Mouse (Mus musculus) embryonic facial prominence, embryonic 10.5 days (tissue): ENCODE results near the gene Ptms. TPM values are rescaled to one million over a fixed set of nuclear protein-coding genes. Genes with fewer than 3 reads are reported as not detected.

Source experiments
- DNase-seq: peaks from one replicate; pipeline ENCODE4 v3.0.0-alpha.2; 2017; ENCODE audit warnings: low spot score
- H3K27ac ChIP-seq: fragments of 300-500 bp; sonication (generic); replicated peaks from 2 replicates; pipeline ENCODE4 v1.5.1; 2016; ENCODE audit warnings: mild to moderate bottlenecking
- H3K27me3 ChIP-seq: fragments of 300-500 bp; sonication (generic); replicated peaks from 2 replicates; pipeline ENCODE4 v1.6.1; 2016; ENCODE audit warnings: low read depth, mild to moderate bottlenecking; ENCODE audit not compliant: poor library complexity, severe bottlenecking
- H3K36me3 ChIP-seq: fragments of 300-500 bp; sonication (generic); replicated peaks from 2 replicates; pipeline ENCODE4 v1.6.1; 2016; ENCODE audit warnings: mild to moderate bottlenecking, moderate library complexity
- H3K4me1 ChIP-seq: fragments of 300-500 bp; sonication (generic); 2 replicates; pipeline ENCODE4 v1.6.1; 2016
- H3K4me3 ChIP-seq: fragments of 300-500 bp; sonication (generic); 2 replicates; pipeline ENCODE4 v1.5.1; 2016; ENCODE audit warnings: mild to moderate bottlenecking, moderate library complexity
- H3K9me3 ChIP-seq: fragments of 300-500 bp; sonication (generic); 2 replicates; pipeline ENCODE4 v1.6.1; 2016; ENCODE audit warnings: mild to moderate bottlenecking
- WGBS: fragments of 180-500 bp; shearing (Covaris S2); methylation state at CpG from one replicate; pipeline ENCODE4 v1.1.7; 2016; 5-methylcytosine and 5-hydroxymethylcytosine counted together
- polyA plus RNA-seq: library from polyadenylated mRNA; unstranded; fragments of >200 nt; fragmentation: Nextera tagmentation; extraction: Ambion mirVana; gene quantifications from 2 replicates; pipeline ENCODE4 v1.2.1, GENCODE M21; 2016

The Ptms gene
- polyA plus RNA-seq, result 203 and 213 TPM in 2 replicates

GRCm38 (mm10) chr6:124919695-124920317, at the start of gene Ptms:
Ptms (minus strand) TSS chr6:124920103.
- no peaks in the 10 kb centered on the region for H3K27me3 ChIP-seq
- peaks cover 65% of the 10 kb centered on the region for H3K4me1 ChIP-seq
- H3K9me3 ChIP-seq, result no peaks in the 10 kb centered on the region
- H3K27ac ChIP-seq, result peak within 1 kb of the TSS; percentile 100
- H3K36me3 ChIP-seq, result peaks cover 11% of the 10 kb centered on the region
- 0% methylated on average over 13 of the region's 13 CpGs for WGBS
- DNase-seq, result peak; percentile 98
- peak within 1 kb of the TSS; percentile 92 for H3K4me3 ChIP-seq

GRCm38 (mm10) chr6:124967766-124968165, 47.9 kb upstream of the Ptms start:
- Histone ChIP-seq H3K4me3 (no peak overlapping the region), H3K4me1 (peaks cover 17% of the 10 kb centered on the region), H3K27ac (no peak overlapping the region), H3K27me3 (no peaks in the 10 kb centered on the region), H3K9me3 (peaks cover 13% of the 10 kb centered on the region; the same call in 1 of the 2 replicates), H3K36me3 (peaks cover 18% of the 10 kb centered on the region)
- 68% methylated on average over 4 of the region's 4 CpGs for WGBS
- DNase-seq, result peak; percentile 52

- Histone ChIP-seq H3K4me3 (peak overlapping the region; percentile 84), H3K9me3 (peaks cover 13% of the 10 kb centered on the region; the same call in 1 of the 2 replicates), H3K4me1 (peaks cover 17% of the 10 kb centered on the region), H3K36me3 (peaks cover 30% of the 10 kb centered on the region), H3K27ac (no peak overlapping the region), H3K27me3 (no peaks in the 10 kb centered on the region)
- 99% methylated on average over 7 of the region's 7 CpGs for WGBS
- DNase-seq, result no peak
Measured at GRCm38 (mm10) chr6:124966466-124967118, 46.7 kb upstream of the Ptms start.

- Histone ChIP-seq H3K27ac (peak overlapping the region; percentile 97), H3K4me3 (peak overlapping the region; percentile 84), H3K4me1 (peaks cover 17% of the 10 kb centered on the region), H3K36me3 (peaks cover 38% of the 10 kb centered on the region), H3K27me3 (no peaks in the 10 kb centered on the region), H3K9me3 (peaks cover 13% of the 10 kb centered on the region; the same call in 1 of the 2 replicates)
- WGBS, result 16% methylated on average over 15 of the region's 15 CpGs
- DNase-seq, result no peak
Measured at GRCm38 (mm10) chr6:124965747-124966146, 45.8 kb upstream of the Ptms start.

GRCm38 (mm10) chr6:124965088-124965719, 45.3 kb upstream of the Ptms start, which contains the start of gene Cops7a:
Cops7a (minus strand) TSS chr6:124965538.
- WGBS, result under 1% methylated on average over 68 of the region's 68 CpGs

GRCm38 (mm10) chr6:124964638-124965037, 44.7 kb upstream of the Ptms start:
- 39% methylated on average over 16 of the region's 16 CpGs for WGBS
- H3K4me3 ChIP-seq, result peak overlapping the region; percentile 84
- H3K27me3 ChIP-seq, result no peaks in the 10 kb centered on the region
- H3K9me3 ChIP-seq, result peaks cover 13% of the 10 kb centered on the region; the same call in 1 of the 2 replicates
- peaks cover 17% of the 10 kb centered on the region for H3K4me1 ChIP-seq
- DNase-seq, result no peak
- peaks cover 49% of the 10 kb centered on the region for H3K36me3 ChIP-seq
- peak overlapping the region; percentile 97 for H3K27ac ChIP-seq

More at GRCm38 (mm10) chr6:124965088-124965719, 45.3 kb upstream of the Ptms start, which contains the start of gene Cops7a:
- H3K4me3 ChIP-seq, result peak within 1 kb of the TSS; percentile 84
- H3K36me3 ChIP-seq, result peaks cover 44% of the 10 kb centered on the region
- H3K27me3 ChIP-seq, result no peaks in the 10 kb centered on the region
- H3K4me1 ChIP-seq, result peaks cover 17% of the 10 kb centered on the region
- DNase-seq, result peak; percentile 96
- peaks cover 13% of the 10 kb centered on the region; the same call in 1 of the 2 replicates for H3K9me3 ChIP-seq
- H3K27ac ChIP-seq, result peak within 1 kb of the TSS; percentile 97

- H3K27ac ChIP-seq, result no peak overlapping the region
- 93% methylated on average over 12 of the region's 12 CpGs for WGBS
- DNase-seq, result no peak
- H3K4me1 ChIP-seq, result peaks cover 11% of the 10 kb centered on the region
- H3K4me3 ChIP-seq, result no peak overlapping the region
- no peaks in the 10 kb centered on the region for H3K9me3 ChIP-seq
- peaks cover 72% of the 10 kb centered on the region for H3K36me3 ChIP-seq
- no peaks in the 10 kb centered on the region for H3K27me3 ChIP-seq
Measured at GRCm38 (mm10) chr6:124961021-124961420, 41.1 kb upstream of the Ptms start.

- Histone ChIP-seq H3K4me3 (no peak overlapping the region), H3K27ac (no peak overlapping the region), H3K36me3 (peaks cover 83% of the 10 kb centered on the region), H3K4me1 (peaks cover 9% of the 10 kb centered on the region), H3K9me3 (no peaks in the 10 kb centered on the region), H3K27me3 (no peaks in the 10 kb centered on the region)
- 95% methylated on average over 13 of the region's 13 CpGs for WGBS
- no peak for DNase-seq
Measured at GRCm38 (mm10) chr6:124959960-124960359, 40.1 kb upstream of the Ptms start.

GRCm38 (mm10) chr6:124958127-124958526, 38.2 kb upstream of the Ptms start:
- DNase-seq, result no peak
- no peak overlapping the region for H3K4me3 ChIP-seq
- no peaks in the 10 kb centered on the region for H3K27me3 ChIP-seq
- no peak overlapping the region for H3K27ac ChIP-seq
- WGBS, result 84% methylated on average over 3 of the region's 3 CpGs
- H3K4me1 ChIP-seq, result no peaks in the 10 kb centered on the region
- H3K36me3 ChIP-seq, result peaks cover 89% of the 10 kb centered on the region
- H3K9me3 ChIP-seq, result no peaks in the 10 kb centered on the region

GRCm38 (mm10) chr6:124955212-124955611, 35.3 kb upstream of the Ptms start:
- H3K9me3 ChIP-seq, result no peaks in the 10 kb centered on the region
- H3K27ac ChIP-seq, result no peak overlapping the region
- H3K27me3 ChIP-seq, result no peaks in the 10 kb centered on the region
- WGBS, result 91% methylated on average over 4 of the region's 4 CpGs
- H3K36me3 ChIP-seq, result peaks cover 62% of the 10 kb centered on the region
- no peaks in the 10 kb centered on the region for H3K4me1 ChIP-seq
- H3K4me3 ChIP-seq, result no peak overlapping the region
- no peak for DNase-seq

GRCm38 (mm10) chr6:124953991-124954715, 34.2 kb upstream of the Ptms start:
- Histone ChIP-seq H3K9me3 (no peaks in the 10 kb centered on the region), H3K4me3 (no peak overlapping the region), H3K27ac (no peak overlapping the region), H3K4me1 (no peaks in the 10 kb centered on the region), H3K36me3 (peaks cover 51% of the 10 kb centered on the region), H3K27me3 (no peaks in the 10 kb centered on the region)
- 88% methylated on average over 2 of the region's 2 CpGs for WGBS
- no peak for DNase-seq

GRCm38 (mm10) chr6:124943526-124943925, 23.6 kb upstream of the Ptms start:
- no peaks in the 10 kb centered on the region for H3K4me1 ChIP-seq
- H3K36me3 ChIP-seq, result peaks cover 16% of the 10 kb centered on the region
- no peaks in the 10 kb centered on the region for H3K27me3 ChIP-seq
- no peak for DNase-seq
- no peak overlapping the region for H3K4me3 ChIP-seq
- H3K9me3 ChIP-seq, result no peaks in the 10 kb centered on the region
- no peak overlapping the region for H3K27ac ChIP-seq
- WGBS, result 84% methylated on average over 3 of the region's 3 CpGs
